Mouse (Mus musculus) myocyte (in vitro differentiated cells): ENCODE measurements around the gene Epha5. TPM values are rescaled to one million over a fixed set of nuclear protein-coding genes. Genes with fewer than 3 reads are reported as not detected.

Experiments used
- H3K27me3 ChIP-seq: one replicate; pipeline ENCODE4 v1.6.1; 2011; ENCODE audit not compliant: control insufficient read depth, insufficient read depth, insufficient read length
- H3K36me3 ChIP-seq: one replicate; pipeline ENCODE4 v1.6.1; 2011; ENCODE audit not compliant: control insufficient read depth, insufficient read depth
- H3K4me2 ChIP-seq: one replicate; pipeline ENCODE4 v1.6.1; 2011; ENCODE audit warnings: low read depth, control low read depth
- H3K4me3 ChIP-seq: one replicate; pipeline ENCODE4 v1.5.1; 2011; ENCODE audit warnings: mild to moderate bottlenecking, control low read depth, moderate library complexity
- H3K79me2 ChIP-seq: one replicate; pipeline ENCODE4 v1.6.1; 2011; ENCODE audit not compliant: control insufficient read depth, insufficient read depth
- H3ac ChIP-seq: one replicate; pipeline ENCODE4 v1.6.1; 2011; ENCODE audit not compliant: control insufficient read depth, insufficient read length
- CEBPB ChIP-seq: IDR thresholded peaks from 2 replicates; pipeline ENCODE4 v1.6.1; 2011; ENCODE audit warnings: mild to moderate bottlenecking, moderate library complexity; ENCODE audit not compliant: poor library complexity, insufficient read depth, severe bottlenecking
- E2F4 ChIP-seq: IDR thresholded peaks from one replicate; pipeline ENCODE4 v1.6.1; 2011; ENCODE audit warnings: mild to moderate bottlenecking, control low read depth, moderate library complexity; ENCODE audit not compliant: insufficient read depth
- MAX ChIP-seq: IDR thresholded peaks from one replicate; pipeline ENCODE4 v1.6.1; 2011; ENCODE audit warnings: low read depth, mild to moderate bottlenecking, control low read depth
- MYOD1 ChIP-seq, 3 experiments: IDR thresholded peaks; one replicate each; pipeline ENCODE4 v1.6.1; 2011; ENCODE audit warnings: control low read depth in 2 of 3, low read depth in 2 of 3, mild to moderate bottlenecking in 2 of 3, moderate library complexity in 1 of 3; ENCODE audit not compliant: insufficient read length in 2 of 3, control insufficient read depth in 1 of 3
- MYOG ChIP-seq, 3 experiments: IDR thresholded peaks; one replicate each; pipeline ENCODE4 v1.6.1; 2011; ENCODE audit warnings: control low read depth in 2 of 3, low read depth in 2 of 3, mild to moderate bottlenecking in 2 of 3; ENCODE audit not compliant: insufficient read length in 2 of 3, control insufficient read depth in 1 of 3, insufficient read depth in 1 of 3
- POLR2A ChIP-seq: IDR thresholded peaks from one replicate; pipeline ENCODE4 v1.6.1; 2011; ENCODE audit warnings: low read depth, mild to moderate bottlenecking, control low read depth, moderate library complexity; ENCODE audit not compliant: insufficient read length
- POLR2AphosphoS2 ChIP-seq: IDR thresholded peaks from one replicate; pipeline ENCODE4 v1.6.1; 2011; ENCODE audit warnings: low read depth, control low read depth; ENCODE audit not compliant: insufficient read length
- REST ChIP-seq: IDR thresholded peaks from one replicate; pipeline ENCODE4 v1.6.1; 2011; ENCODE audit warnings: mild to moderate bottlenecking, control low read depth, moderate library complexity; ENCODE audit not compliant: insufficient read depth, insufficient read length
- SRF ChIP-seq: IDR thresholded peaks from one replicate; pipeline ENCODE4 v1.6.1; 2011; ENCODE audit warnings: low read depth; ENCODE audit not compliant: control insufficient read depth, insufficient read length
- TCF12 ChIP-seq: IDR thresholded peaks from one replicate; pipeline ENCODE4 v1.6.1; 2011; ENCODE audit warnings: mild to moderate bottlenecking, control low read depth; ENCODE audit not compliant: poor library complexity, insufficient read depth, severe bottlenecking
- TCF3 ChIP-seq: IDR thresholded peaks from one replicate; pipeline ENCODE4 v1.6.1; 2011; ENCODE audit warnings: low read depth, control low read depth; ENCODE audit not compliant: insufficient read length
- USF1 ChIP-seq: IDR thresholded peaks from one replicate; pipeline ENCODE4 v1.6.1; 2011; ENCODE audit warnings: low read depth, mild to moderate bottlenecking, control low read depth, moderate library complexity
- polyA plus RNA-seq: library from polyadenylated mRNA; unstranded; fragments of >200 nt; fragmentation: generic; extraction: Trizol; gene quantifications from one replicate; pipeline ENCODE4 v1.2.1, GENCODE M21; 2012; ENCODE audit warnings: missing spikeins

Gene Epha5
- polyA plus RNA-seq, 1 experiment: not detected

DNA sequence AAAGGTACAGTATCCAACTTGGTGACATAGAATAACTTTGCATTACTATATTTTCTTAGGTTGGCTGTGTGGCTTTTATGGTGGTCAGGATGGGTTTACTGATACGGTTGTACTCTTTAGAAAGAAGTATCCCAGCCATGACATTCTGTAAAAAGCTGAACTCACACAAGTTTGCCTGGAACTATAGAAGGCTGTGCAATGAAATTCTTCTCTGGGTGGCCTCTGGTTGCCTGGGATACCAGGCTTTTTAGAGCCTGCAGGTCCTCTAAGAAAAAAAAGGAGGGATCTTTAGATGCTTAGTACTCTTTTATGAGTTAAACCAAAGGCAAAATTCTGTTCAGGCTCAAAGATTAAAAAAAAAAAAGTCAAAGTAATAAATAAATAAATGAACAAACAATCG, 208.6 kb downstream of the Epha5 start:
- Histone ChIP-seq H3K36me3 (no peaks in the 10 kb centered on the region), H3K4me2 (no peak overlapping the region), H3K79me2 (no peaks in the 10 kb centered on the region), H3K27me3 (no peaks in the 10 kb centered on the region), H3K4me3 (no peak overlapping the region), H3ac (no peak overlapping the region)
- TF ChIP-seq CEBPB (no peak), TCF12 (no peak)

GRCm38 (mm10) chr5:84193348-84193747, 223.8 kb downstream of the Epha5 start:
- no peak overlapping the region for H3K4me2 ChIP-seq
- H3ac ChIP-seq: no peak overlapping the region
- H3K79me2 ChIP-seq: no peaks in the 10 kb centered on the region
- no peaks in the 10 kb centered on the region for H3K36me3 ChIP-seq
- TF ChIP-seq SRF (no peak), MYOD1 (IDR thresholded peaks at IDR 0.05; ENCODE audit: control insufficient read depth in 1 of 3, insufficient read length in 2 of 3, low read depth in 2 of 3) (no peak), MAX (no peak), MYOG (IDR thresholded peaks at IDR 0.05; ENCODE audit: control insufficient read depth in 1 of 3, insufficient read depth in 1 of 3, insufficient read length in 2 of 3, low read depth in 2 of 3) (no peak), TCF12 (no peak), REST (no peak), TCF3 (no peak), CEBPB (no peak), USF1 (no peak), E2F4 (no peak)
- H3K27me3 ChIP-seq: no peaks in the 10 kb centered on the region
- H3K4me3 ChIP-seq: no peak overlapping the region

DNA sequence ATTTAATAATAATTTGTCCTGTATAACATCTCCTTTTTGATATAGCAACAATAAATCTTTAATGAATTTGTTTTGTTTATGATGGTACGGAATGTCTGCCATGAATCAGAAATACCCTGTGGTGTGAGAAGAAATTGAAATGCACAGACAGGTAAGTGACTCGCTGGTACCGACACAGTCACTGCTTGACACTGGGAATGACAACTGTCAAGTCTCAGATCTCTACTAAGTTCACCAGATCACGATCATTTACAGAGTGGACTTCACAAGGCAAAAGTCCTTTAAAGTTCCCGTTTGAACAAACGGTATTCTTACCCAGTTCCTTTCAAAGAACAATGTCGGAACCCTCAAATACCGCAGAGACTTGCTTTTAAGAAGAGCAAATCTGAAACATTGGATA, 233.0 kb downstream of the Epha5 start:
- H3K4me2 ChIP-seq: no peak overlapping the region
- H3ac ChIP-seq: no peak overlapping the region
- no peaks in the 10 kb centered on the region for H3K36me3 ChIP-seq
- no peaks in the 10 kb centered on the region for H3K79me2 ChIP-seq
- no peak overlapping the region for H3K4me3 ChIP-seq
- H3K27me3 ChIP-seq: no peaks in the 10 kb centered on the region
- no peak for TF ChIP-seq MYOD1 (IDR thresholded peaks at IDR 0.05; ENCODE audit: control insufficient read depth in 1 of 3, insufficient read length in 2 of 3, low read depth in 2 of 3)
- TF ChIP-seq POLR2AphosphoS2: no peak
- TF ChIP-seq USF1: no peak

DNA sequence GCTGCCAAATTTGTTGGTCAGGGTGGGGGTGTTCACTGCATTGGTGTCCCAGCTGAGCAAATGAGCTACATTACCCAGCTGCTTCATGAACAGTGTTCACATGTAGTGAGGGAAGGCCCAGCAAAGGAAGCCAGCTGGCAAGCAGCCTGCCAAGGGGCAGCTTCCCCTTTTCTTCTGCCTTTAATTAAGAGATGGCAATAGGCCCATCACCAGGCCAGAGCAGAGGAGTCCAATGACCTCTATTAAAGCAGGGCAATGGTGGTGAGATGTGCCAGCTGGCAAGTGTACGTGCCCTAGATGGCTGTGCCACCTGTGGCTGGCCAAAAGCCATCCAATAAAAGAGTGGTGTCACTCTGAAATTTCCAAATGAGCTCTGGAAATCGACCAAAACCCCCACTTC, 264.1 kb downstream of the Epha5 start:
- Histone ChIP-seq H3K36me3 (no peaks in the 10 kb centered on the region), H3K4me2 (no peak overlapping the region), H3ac (no peak overlapping the region), H3K27me3 (no peaks in the 10 kb centered on the region), H3K79me2 (no peaks in the 10 kb centered on the region), H3K4me3 (no peak overlapping the region)
- TF ChIP-seq REST (no peak), SRF (no peak), TCF3 (no peak), TCF12 (no peak), USF1 (no peak), MAX (no peak), POLR2AphosphoS2 (no peak), POLR2A (no peak), CEBPB (no peak), MYOG (IDR thresholded peaks at IDR 0.05; ENCODE audit: control insufficient read depth in 1 of 3, insufficient read depth in 1 of 3, insufficient read length in 2 of 3, low read depth in 2 of 3) (no peak), E2F4 (no peak), MYOD1 (IDR thresholded peaks at IDR 0.05; ENCODE audit: control insufficient read depth in 1 of 3, insufficient read length in 2 of 3, low read depth in 2 of 3) (no peak)

DNA sequence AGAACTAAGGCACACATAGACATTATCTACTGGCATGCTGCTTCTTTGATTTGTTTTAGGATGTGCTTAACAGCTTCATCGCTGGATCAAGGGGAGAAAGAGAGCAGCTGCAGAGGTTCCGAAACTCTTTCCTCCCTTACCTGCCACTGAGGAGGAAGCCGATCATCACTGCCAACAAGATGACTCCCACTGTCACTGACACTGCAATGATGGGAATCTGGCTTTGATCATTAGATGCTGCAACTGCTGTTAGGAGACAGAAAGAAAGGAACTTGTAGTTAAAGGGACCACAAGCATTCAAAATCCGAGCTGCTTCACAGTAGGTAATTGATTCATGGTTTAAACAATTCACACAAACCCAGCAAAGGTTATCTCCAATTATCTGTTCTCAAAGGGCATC, 275.0 kb downstream of the Epha5 start:
- Histone ChIP-seq H3K36me3 (no peaks in the 10 kb centered on the region), H3K4me2 (no peak overlapping the region), H3ac (no peak overlapping the region), H3K27me3 (no peaks in the 10 kb centered on the region), H3K4me3 (no peak overlapping the region), H3K79me2 (no peaks in the 10 kb centered on the region)
- TF ChIP-seq TCF3: no peak

- no peaks in the 10 kb centered on the region for H3K36me3 ChIP-seq
- H3ac ChIP-seq: no peak overlapping the region
- H3K4me2 ChIP-seq: no peak overlapping the region
- H3K4me3 ChIP-seq: no peak overlapping the region
- no peaks in the 10 kb centered on the region for H3K27me3 ChIP-seq
- no peaks in the 10 kb centered on the region for H3K79me2 ChIP-seq
- no peak for TF ChIP-seq POLR2A
- TF ChIP-seq MAX: no peak
- no peak for TF ChIP-seq E2F4
Measured at GRCm38 (mm10) chr5:84095947-84096346, 321.2 kb downstream of the Epha5 start.
